Mouse (Mus musculus) midbrain, postnatal 0 days (tissue): ENCODE data around the gene Neto2. TPM values are rescaled to one million over a fixed set of nuclear protein-coding genes. Genes with fewer than 3 reads are reported as not detected.

Source experiments
- ATAC-seq: fragments of 200-750 bp; cut with Nextera tagmentation; 2 replicates; pipeline ENCODE4 v1.8.0; 2017; ENCODE audit warnings: moderate number of reproducible peaks, mild to moderate bottlenecking, moderate TSS enrichment, moderate library complexity; ENCODE audit not compliant: low FRiP score
- DNase-seq: peaks from one replicate; pipeline ENCODE4 v3.0.0-alpha.2; 2015; ENCODE audit warnings: low spot score
- H3K27ac ChIP-seq: fragments of 300-500 bp; sonication (generic); 2 replicates; pipeline ENCODE4 v1.5.1; 2014; ENCODE audit warnings: low read depth, mild to moderate bottlenecking, low read length, mixed read lengths
- H3K27me3 ChIP-seq: fragments of 300-500 bp; sonication (generic); 2 replicates; pipeline ENCODE4 v1.6.1; 2014; ENCODE audit warnings: low read length, control low read depth, mixed read lengths; ENCODE audit not compliant: insufficient read depth
- H3K36me3 ChIP-seq: fragments of 300-500 bp; sonication (generic); 2 replicates; pipeline ENCODE4 v1.6.1; 2014; ENCODE audit warnings: low read length, control low read depth, mixed read lengths; ENCODE audit not compliant: insufficient read depth
- H3K4me1 ChIP-seq: fragments of 300-500 bp; sonication (generic); 2 replicates; pipeline ENCODE4 v1.6.1; 2014; ENCODE audit warnings: mild to moderate bottlenecking, control low read depth, antibody characterized with exemption, low read length, mixed read lengths; ENCODE audit not compliant: insufficient read depth
- H3K4me2 ChIP-seq: fragments of 300-500 bp; sonication (generic); 2 replicates; pipeline ENCODE4 v1.6.1; 2014; ENCODE audit warnings: low read depth, mild to moderate bottlenecking, low read length, mixed read lengths; ENCODE audit not compliant: poor library complexity, severe bottlenecking
- H3K4me3 ChIP-seq: fragments of 300-500 bp; sonication (generic); 2 replicates; pipeline ENCODE4 v1.5.1; 2014; ENCODE audit warnings: low read depth, mild to moderate bottlenecking, low read length, moderate library complexity
- H3K9ac ChIP-seq: fragments of 300-500 bp; sonication (generic); replicated peaks from 2 replicates; pipeline ENCODE4 v1.6.1; 2014; ENCODE audit warnings: mild to moderate bottlenecking, low read length, moderate library complexity, mixed read lengths; ENCODE audit not compliant: poor library complexity, severe bottlenecking
- H3K9me3 ChIP-seq: fragments of 300-500 bp; sonication (generic); 2 replicates; pipeline ENCODE4 v1.6.1; 2016; ENCODE audit warnings: low read length, control low read depth
- CTCF ChIP-seq: IDR thresholded peaks from 2 replicates; pipeline ENCODE4 v1.5.1; 2016; ENCODE audit warnings: antibody characterized with exemption, mild to moderate bottlenecking
- WGBS: fragments of 180-500 bp; shearing (Covaris S2); extraction: QIAGEN DNeasy Blood & Tissue Kit; methylation state at CpG from one replicate; pipeline ENCODE4 v1.1.7; 2014; 5-methylcytosine and 5-hydroxymethylcytosine counted together
- polyA plus RNA-seq: library from polyadenylated mRNA; unstranded; fragments of >200 nt; fragmentation: Nextera tagmentation; extraction: Ambion mirVana; gene quantifications from 2 replicates; pipeline ENCODE4 v1.2.1, GENCODE M21; 2015
- total RNA-seq: library from RNA; depleted of rRNA; stranded (reverse); fragments of >200 nt; gene quantifications from 2 replicates; pipeline ENCODE4 v1.2.3, GENCODE M21; 2014

Neto2 gene
- total and polyA plus RNA-seq, 2 experiments from 2014 or later, result 46.5 to 106 TPM

DNA sequence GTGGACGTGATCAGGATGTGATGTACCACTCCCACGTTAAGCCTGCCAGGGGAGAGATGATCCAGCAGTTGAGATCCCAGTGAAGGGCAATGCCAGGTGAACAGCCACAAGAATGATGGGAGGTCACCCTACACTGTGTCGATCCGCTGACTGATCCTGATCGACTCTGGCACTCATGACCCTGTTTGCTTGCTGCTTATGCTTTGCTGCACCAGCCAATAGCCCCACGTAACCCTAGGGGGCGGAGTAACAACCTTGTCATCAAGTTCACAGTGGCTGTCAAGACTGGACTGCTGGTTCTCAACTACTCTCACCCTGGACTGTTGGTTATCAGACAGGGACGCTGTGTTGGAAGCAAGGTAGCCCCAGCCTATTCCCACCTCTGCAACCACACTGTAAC, 99.0 kb downstream of the Neto2 start:
- ATAC-seq (no peak), DNase-seq (no peak)
- WGBS, result 78% methylated on average over 8 of the region's 8 CpGs
- Histone ChIP-seq H3K9ac (no peak overlapping the region), H3K27me3 (no peaks in the 10 kb centered on the region), H3K27ac (no peak overlapping the region), H3K4me3 (no peak overlapping the region), H3K4me1 (no peaks in the 10 kb centered on the region), H3K9me3 (no peaks in the 10 kb centered on the region), H3K36me3 (no peaks in the 10 kb centered on the region), H3K4me2 (no peak overlapping the region)
- TF ChIP-seq CTCF, result no peak

DNA sequence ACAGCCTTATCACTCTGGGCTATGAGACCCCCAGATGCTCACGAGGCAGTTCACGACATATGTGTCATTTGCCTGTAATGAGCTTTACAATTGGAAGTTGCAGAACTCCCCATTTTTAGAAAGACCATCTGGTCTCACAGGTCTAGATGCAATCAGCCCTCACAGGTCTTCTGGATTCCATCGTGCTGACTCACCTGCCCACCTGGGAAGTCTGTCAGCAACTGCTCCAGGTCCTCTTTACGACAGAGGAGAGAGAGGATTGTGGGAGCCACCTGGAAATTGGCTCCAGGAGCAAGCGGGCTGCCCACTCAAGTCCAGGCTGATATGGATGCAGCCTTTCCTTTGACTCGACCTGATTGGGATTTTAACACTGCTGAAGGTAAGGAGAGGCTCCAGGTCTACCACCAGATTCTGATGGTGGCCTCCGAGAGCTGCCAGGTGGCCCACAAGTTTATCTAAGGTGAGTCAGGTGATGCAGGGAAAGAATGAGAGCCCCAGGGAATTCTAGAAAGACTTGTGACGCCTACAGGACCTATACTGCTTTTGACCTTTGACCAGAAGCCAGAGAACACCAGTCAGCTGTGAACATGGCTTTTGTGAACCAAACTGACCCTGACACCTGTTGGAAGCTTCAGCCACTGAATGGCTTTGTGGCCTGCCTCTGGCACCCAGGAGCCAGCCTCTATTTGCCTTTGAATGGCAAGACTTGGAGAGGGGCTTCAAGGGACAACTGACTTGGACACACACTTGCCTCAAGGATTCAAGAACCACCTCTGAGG, 103.1 kb downstream of the Neto2 start:
- ATAC-seq (no peak), DNase-seq (no peak)
- Histone ChIP-seq H3K4me2 (no peak overlapping the region), H3K27ac (no peak overlapping the region), H3K27me3 (no peaks in the 10 kb centered on the region), H3K36me3 (no peaks in the 10 kb centered on the region), H3K4me3 (no peak overlapping the region), H3K4me1 (no peaks in the 10 kb centered on the region; the same call in 1 of the 2 replicates), H3K9me3 (no peaks in the 10 kb centered on the region), H3K9ac (no peak overlapping the region)
- TF ChIP-seq CTCF, result no peak
- 75% methylated on average over 8 of the region's 8 CpGs for WGBS

DNA sequence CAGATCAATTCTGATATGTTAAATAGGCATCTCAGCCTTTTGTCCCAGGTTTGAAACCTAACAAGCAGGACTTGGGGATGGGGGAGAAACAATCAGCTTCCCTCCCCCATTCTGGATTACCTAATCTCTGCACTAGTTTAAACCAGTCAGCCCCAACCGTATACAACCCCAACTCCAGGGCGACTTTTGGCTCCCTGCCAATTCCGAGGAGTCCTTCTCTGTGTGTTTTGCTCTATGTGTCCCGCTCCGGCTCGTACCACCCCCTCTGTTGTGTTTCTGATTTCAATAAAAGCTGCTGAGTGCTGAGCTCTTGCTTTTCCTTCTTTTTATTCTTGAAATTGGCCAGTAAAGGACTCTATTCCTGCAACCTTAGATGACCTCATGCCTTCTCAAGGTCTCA, 105.3 kb downstream of the Neto2 start:
- ATAC-seq, result no peak
- Histone ChIP-seq H3K4me3 (no peak overlapping the region), H3K9me3 (no peaks in the 10 kb centered on the region), H3K9ac (no peak overlapping the region), H3K27ac (no peak overlapping the region), H3K36me3 (no peaks in the 10 kb centered on the region), H3K4me1 (no peaks in the 10 kb centered on the region; the same call in 1 of the 2 replicates), H3K27me3 (no peaks in the 10 kb centered on the region), H3K4me2 (no peak overlapping the region)
- 40% methylated on average over 6 of the region's 6 CpGs for WGBS
- DNase-seq, result peak; percentile 3
- no peak for TF ChIP-seq CTCF

DNA sequence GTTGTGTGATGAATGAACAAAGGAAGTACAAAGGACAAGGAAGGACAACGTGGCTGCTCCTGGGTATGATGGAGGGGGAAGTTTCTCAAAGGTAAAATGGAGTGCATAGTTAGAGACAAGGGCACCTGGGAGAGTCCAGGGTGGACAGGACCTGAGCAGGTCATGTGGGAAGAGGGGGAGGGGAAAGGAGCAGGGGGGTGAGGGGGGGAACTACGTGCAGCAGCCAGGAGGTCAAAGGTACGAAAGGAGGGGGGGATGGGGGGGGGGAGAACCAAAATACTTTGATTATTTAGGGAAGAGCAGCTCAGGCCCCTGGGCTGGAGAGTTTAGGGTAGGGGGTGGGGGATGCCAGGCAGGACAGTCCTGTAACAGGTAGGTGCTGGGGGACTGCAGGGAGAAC, 105.7 kb downstream of the Neto2 start:
- 67% methylated on average over 3 of the region's 3 CpGs for WGBS
- H3K27ac ChIP-seq, result no peak overlapping the region
- DNase-seq (no peak), ATAC-seq (no peak)
- TF ChIP-seq CTCF, result no peak
- no peak overlapping the region for H3K4me3 ChIP-seq
- H3K4me1 ChIP-seq, result no peaks in the 10 kb centered on the region; the same call in 1 of the 2 replicates
- no peaks in the 10 kb centered on the region for H3K9me3 ChIP-seq
- H3K27me3 ChIP-seq, result no peaks in the 10 kb centered on the region
- H3K9ac ChIP-seq, result no peak overlapping the region
- no peaks in the 10 kb centered on the region for H3K36me3 ChIP-seq
- no peak overlapping the region for H3K4me2 ChIP-seq

DNA sequence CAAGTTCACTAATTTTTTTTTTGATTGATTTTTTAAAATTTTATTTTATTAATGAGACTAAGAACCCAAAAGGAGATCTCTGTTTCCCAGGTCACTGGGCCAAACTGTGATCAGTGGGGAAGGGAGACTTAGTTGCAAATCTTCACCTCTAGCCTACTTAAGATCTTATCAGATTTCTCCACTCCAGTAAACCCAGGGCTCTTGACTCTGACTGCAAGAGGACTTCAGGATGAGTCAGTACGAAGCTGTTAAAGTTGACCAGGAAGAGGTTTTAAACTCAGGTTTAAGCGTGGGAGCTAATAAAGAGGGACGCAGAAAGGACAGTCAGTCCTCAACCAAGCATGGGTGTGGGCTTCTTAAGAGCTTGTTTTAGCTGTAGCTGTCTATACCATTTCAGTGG, 107.4 kb downstream of the Neto2 start:
- no peaks in the 10 kb centered on the region; the same call in 1 of the 2 replicates for H3K4me1 ChIP-seq
- TF ChIP-seq CTCF, result no peak
- H3K27ac ChIP-seq, result no peak overlapping the region
- ATAC-seq (no peak), DNase-seq (no peak)
- H3K4me2 ChIP-seq, result no peak overlapping the region
- no peaks in the 10 kb centered on the region for H3K36me3 ChIP-seq
- no peaks in the 10 kb centered on the region for H3K9me3 ChIP-seq
- H3K27me3 ChIP-seq, result no peaks in the 10 kb centered on the region
- H3K9ac ChIP-seq, result no peak overlapping the region
- 94% methylated on average over 3 of the region's 3 CpGs for WGBS
- H3K4me3 ChIP-seq, result no peak overlapping the region

DNA sequence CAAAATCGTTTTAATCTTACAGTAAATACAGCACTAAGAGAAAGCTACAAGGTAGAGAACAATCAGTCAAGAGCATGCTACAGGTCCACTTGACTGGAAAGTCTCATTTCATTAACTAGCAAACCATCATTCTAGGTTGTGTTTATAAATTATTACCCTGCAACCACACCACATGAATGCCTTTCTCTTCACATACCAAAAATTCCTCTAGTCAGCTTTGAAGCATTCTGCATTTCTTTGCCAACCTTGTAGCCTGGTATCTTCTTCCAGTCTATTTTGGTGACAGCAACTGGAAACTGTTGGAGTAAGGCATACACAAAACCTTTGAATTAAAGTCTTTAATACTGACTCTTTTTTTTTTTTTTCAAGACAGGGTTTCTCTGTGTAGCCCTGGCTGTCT, 109.2 kb downstream of the Neto2 start:
- TF ChIP-seq CTCF, result no peak
- Histone ChIP-seq H3K4me3 (no peak overlapping the region), H3K9me3 (no peaks in the 10 kb centered on the region), H3K36me3 (no peaks in the 10 kb centered on the region), H3K4me1 (no peaks in the 10 kb centered on the region; the same call in 1 of the 2 replicates), H3K27ac (no peak overlapping the region), H3K4me2 (no peak overlapping the region), H3K9ac (no peak overlapping the region), H3K27me3 (no peaks in the 10 kb centered on the region)
- no peak for DNase-seq
- no peak for ATAC-seq
- WGBS, result 95% methylated on average over 1 of the region's 1 CpGs
